Mouse (Mus musculus): ENCODE measurements at regions not wholly inside any gene's neighbourhood (a gene's known extent, or its start where the extent isn't known, plus 50 kb on each side); places are given as distances from the start of the nearest gene placed in this dataset.

- no peak for TF ChIP-seq POLR2AphosphoS2 (IDR thresholded peaks at IDR 0.05; ENCODE audit: insufficient read length, low read depth)
- no peak for TF ChIP-seq POLR2A (IDR thresholded peaks at IDR 0.05; ENCODE audit: insufficient read length, low read depth)
- TF ChIP-seq USF1 (IDR thresholded peaks at IDR 0.05; ENCODE audit: low read depth) = no peak
- TF ChIP-seq MYOG (IDR thresholded peaks at IDR 0.05; ENCODE audit: control insufficient read depth in 1 of 3, insufficient read depth in 1 of 3, insufficient read length in 2 of 3, low read depth in 2 of 3) = no peak
- TF ChIP-seq E2F4 (IDR thresholded peaks at IDR 0.05; ENCODE audit: insufficient read depth) = no peak
- no peak for TF ChIP-seq REST (IDR thresholded peaks at IDR 0.05; ENCODE audit: insufficient read depth, insufficient read length)
- TF ChIP-seq TCF3 (IDR thresholded peaks at IDR 0.05; ENCODE audit: insufficient read length, low read depth) = no peak
- no peak for TF ChIP-seq TCF12 (IDR thresholded peaks at IDR 0.05; ENCODE audit: insufficient read depth, poor library complexity, severe bottlenecking)
- TF ChIP-seq CEBPB (IDR thresholded peaks at IDR 0.05; ENCODE audit: insufficient read depth, poor library complexity, severe bottlenecking) = no peak
- no peak for TF ChIP-seq MAX (IDR thresholded peaks at IDR 0.05; ENCODE audit: low read depth)
- Histone ChIP-seq H3K27me3 (ENCODE audit: control insufficient read depth, insufficient read depth, insufficient read length) (no peaks in the 10 kb centered on the region), H3K4me3 (no peak overlapping the region), H3K4me2 (ENCODE audit: low read depth) (no peak overlapping the region), H3K79me2 (ENCODE audit: control insufficient read depth, insufficient read depth) (no peaks in the 10 kb centered on the region), H3K36me3 (ENCODE audit: control insufficient read depth, insufficient read depth) (no peaks in the 10 kb centered on the region), H3ac (ENCODE audit: control insufficient read depth, insufficient read length) (no peak overlapping the region)
Observed at GRCm38 (mm10) chr17:4472412-4472811, 521.7 kb upstream of the Arid1b start.

- TF ChIP-seq E2F4 (IDR thresholded peaks at IDR 0.05; ENCODE audit: insufficient read depth) (no peak), USF1 (IDR thresholded peaks at IDR 0.05; ENCODE audit: low read depth) (no peak), CEBPB (IDR thresholded peaks at IDR 0.05; ENCODE audit: insufficient read depth, poor library complexity, severe bottlenecking) (no peak), TCF12 (IDR thresholded peaks at IDR 0.05; ENCODE audit: insufficient read depth, poor library complexity, severe bottlenecking) (no peak), TCF3 (IDR thresholded peaks at IDR 0.05; ENCODE audit: insufficient read length, low read depth) (no peak), REST (IDR thresholded peaks at IDR 0.05; ENCODE audit: insufficient read depth, insufficient read length) (no peak), MYOG (IDR thresholded peaks at IDR 0.05; ENCODE audit: control insufficient read depth in 1 of 3, insufficient read depth in 1 of 3, insufficient read length in 2 of 3, low read depth in 2 of 3) (no peak), POLR2A (IDR thresholded peaks at IDR 0.05; ENCODE audit: insufficient read length, low read depth) (no peak), MAX (IDR thresholded peaks at IDR 0.05; ENCODE audit: low read depth) (no peak), SRF (IDR thresholded peaks at IDR 0.05; ENCODE audit: control insufficient read depth, insufficient read length, low read depth) (no peak), MYOD1 (IDR thresholded peaks at IDR 0.05; ENCODE audit: control insufficient read depth in 1 of 3, insufficient read length in 2 of 3, low read depth in 2 of 3) (no peak), POLR2AphosphoS2 (IDR thresholded peaks at IDR 0.05; ENCODE audit: insufficient read length, low read depth) (no peak)
- Histone ChIP-seq H3K4me2 (ENCODE audit: low read depth) (no peak overlapping the region), H3K79me2 (ENCODE audit: control insufficient read depth, insufficient read depth) (no peaks in the 10 kb centered on the region), H3K4me3 (no peak overlapping the region), H3ac (ENCODE audit: control insufficient read depth, insufficient read length) (no peak overlapping the region), H3K27me3 (ENCODE audit: control insufficient read depth, insufficient read depth, insufficient read length) (no peaks in the 10 kb centered on the region), H3K36me3 (ENCODE audit: control insufficient read depth, insufficient read depth) (no peaks in the 10 kb centered on the region)
Observed at GRCm38 (mm10) chr17:4474350-4474749, 519.8 kb upstream of the Arid1b start.

GRCm38 (mm10) chr17:4475665-4476064 lies 518.5 kb upstream of the Arid1b start:
- no peaks in the 10 kb centered on the region for H3K79me2 ChIP-seq (ENCODE audit: control insufficient read depth, insufficient read depth)
- no peak overlapping the region for H3K4me3 ChIP-seq
- no peak overlapping the region for H3ac ChIP-seq (ENCODE audit: control insufficient read depth, insufficient read length)
- no peaks in the 10 kb centered on the region for H3K27me3 ChIP-seq (ENCODE audit: control insufficient read depth, insufficient read depth, insufficient read length)
- TF ChIP-seq REST (IDR thresholded peaks at IDR 0.05; ENCODE audit: insufficient read depth, insufficient read length) (no peak), E2F4 (IDR thresholded peaks at IDR 0.05; ENCODE audit: insufficient read depth) (no peak)
- peak overlapping the region; percentile 25 for H3K4me2 ChIP-seq (ENCODE audit: low read depth)
- H3K36me3 ChIP-seq (ENCODE audit: control insufficient read depth, insufficient read depth) = no peaks in the 10 kb centered on the region

DNA sequence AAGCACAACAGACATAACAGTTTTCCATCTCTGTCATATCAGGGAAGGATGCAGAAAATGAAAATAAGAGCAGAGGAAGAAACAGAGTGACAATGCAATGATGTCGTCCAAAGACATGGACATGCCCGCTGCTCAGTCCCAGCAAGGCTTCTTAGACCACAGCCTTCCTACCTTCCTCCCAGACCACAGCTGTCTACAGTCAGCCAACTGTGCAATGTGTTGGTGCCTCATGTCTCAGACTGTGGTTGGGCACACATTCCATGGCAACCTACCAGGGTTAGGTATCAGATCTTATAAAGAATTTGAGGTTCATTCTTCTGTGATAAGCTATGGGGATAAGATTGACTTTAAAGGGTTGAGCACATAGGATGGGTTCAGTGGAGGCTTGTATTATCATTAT lies 499.7 kb upstream of the Arid1b start:
- Histone ChIP-seq H3ac (ENCODE audit: control insufficient read depth, insufficient read length) (no peak overlapping the region), H3K36me3 (ENCODE audit: control insufficient read depth, insufficient read depth) (no peaks in the 10 kb centered on the region), H3K79me2 (ENCODE audit: control insufficient read depth, insufficient read depth) (no peaks in the 10 kb centered on the region), H3K27me3 (ENCODE audit: control insufficient read depth, insufficient read depth, insufficient read length) (no peaks in the 10 kb centered on the region), H3K4me3 (no peak overlapping the region), H3K4me2 (ENCODE audit: low read depth) (peak overlapping the region; percentile 42)
- TF ChIP-seq REST (IDR thresholded peaks at IDR 0.05; ENCODE audit: insufficient read depth, insufficient read length) (no peak), TCF12 (IDR thresholded peaks at IDR 0.05; ENCODE audit: insufficient read depth, poor library complexity, severe bottlenecking) (peak; percentile 74), MYOG (IDR thresholded peaks at IDR 0.05; ENCODE audit: control insufficient read depth in 1 of 3, insufficient read depth in 1 of 3, insufficient read length in 2 of 3, low read depth in 2 of 3) (peak; percentile 76 to 95 (median 81)), POLR2A (IDR thresholded peaks at IDR 0.05; ENCODE audit: insufficient read length, low read depth) (no peak), POLR2AphosphoS2 (IDR thresholded peaks at IDR 0.05; ENCODE audit: insufficient read length, low read depth) (no peak), MAX (IDR thresholded peaks at IDR 0.05; ENCODE audit: low read depth) (no peak), TCF3 (IDR thresholded peaks at IDR 0.05; ENCODE audit: insufficient read length, low read depth) (peak; percentile 89), E2F4 (IDR thresholded peaks at IDR 0.05; ENCODE audit: insufficient read depth) (no peak), SRF (IDR thresholded peaks at IDR 0.05; ENCODE audit: control insufficient read depth, insufficient read length, low read depth) (no peak), CEBPB (IDR thresholded peaks at IDR 0.05; ENCODE audit: insufficient read depth, poor library complexity, severe bottlenecking) (0 out of 2 replicates have a peak, but pooled peaks have one; percentile 9), USF1 (IDR thresholded peaks at IDR 0.05; ENCODE audit: low read depth) (no peak), MYOD1 (IDR thresholded peaks at IDR 0.05; ENCODE audit: control insufficient read depth in 1 of 3, insufficient read length in 2 of 3, low read depth in 2 of 3) (peak; percentile 40 to 94 (median 79))

DNA sequence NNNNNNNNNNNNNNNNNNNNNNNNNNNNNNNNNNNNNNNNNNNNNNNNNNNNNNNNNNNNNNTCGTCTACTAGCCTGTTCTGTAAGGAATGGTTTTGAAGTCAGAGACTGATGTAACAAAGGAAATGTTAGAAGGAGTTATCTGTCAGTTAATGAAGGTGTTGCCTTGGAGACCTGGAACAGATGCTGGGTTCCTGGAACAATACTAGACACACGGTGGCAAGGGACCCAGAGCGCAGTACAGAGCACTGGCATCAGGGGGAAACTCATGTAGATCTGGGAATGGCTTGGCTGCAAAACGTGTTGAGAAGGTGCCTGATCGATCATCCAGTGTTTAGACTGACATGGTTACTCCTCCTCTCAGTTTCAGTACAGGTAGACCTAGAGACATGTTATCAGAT lies 493.6 kb upstream of the Arid1b start:
- Histone ChIP-seq H3K79me2 (ENCODE audit: control insufficient read depth, insufficient read depth) (no peaks in the 10 kb centered on the region), H3K4me2 (ENCODE audit: low read depth) (no peak overlapping the region), H3K36me3 (ENCODE audit: control insufficient read depth, insufficient read depth) (no peaks in the 10 kb centered on the region), H3K4me3 (no peak overlapping the region), H3K27me3 (ENCODE audit: control insufficient read depth, insufficient read depth, insufficient read length) (no peaks in the 10 kb centered on the region), H3ac (ENCODE audit: control insufficient read depth, insufficient read length) (no peak overlapping the region)
- no peak for TF ChIP-seq CEBPB (IDR thresholded peaks at IDR 0.05; ENCODE audit: insufficient read depth, poor library complexity, severe bottlenecking)
- no peak for TF ChIP-seq SRF (IDR thresholded peaks at IDR 0.05; ENCODE audit: control insufficient read depth, insufficient read length, low read depth)
- no peak for TF ChIP-seq TCF12 (IDR thresholded peaks at IDR 0.05; ENCODE audit: insufficient read depth, poor library complexity, severe bottlenecking)
